Mouse (Mus musculus): ENCODE data around the gene Wdr18.
A peak's percentile ranks its signal among the peaks of the same experiment; 100 is the strongest.
"Not testable (repeated sequence)": the region's sequence is repeated elsewhere in the genome, so short reads cannot be mapped to it uniquely, and the experiment has no call there.

Gene Wdr18

GRCm38 (mm10) chr10:79947502-79947901 lies 12.4 kb upstream of the Wdr18 start:
- no peak for DNase-seq

GRCm38 (mm10) chr10:79949873-79950272 lies 10.1 kb upstream of the Wdr18 start:
- DNase-seq, result no peak

GRCm38 (mm10) chr10:79950661-79951060 lies 9.3 kb upstream of the Wdr18 start:
- no peak for DNase-seq

GRCm38 (mm10) chr10:79953946-79954345 lies 6.0 kb upstream of the Wdr18 start:
- peak; percentile 39 for DNase-seq

GRCm38 (mm10) chr10:79955691-79956090 lies 4.3 kb upstream of the Wdr18 start:
- DNase-seq, result no peak

DNA sequence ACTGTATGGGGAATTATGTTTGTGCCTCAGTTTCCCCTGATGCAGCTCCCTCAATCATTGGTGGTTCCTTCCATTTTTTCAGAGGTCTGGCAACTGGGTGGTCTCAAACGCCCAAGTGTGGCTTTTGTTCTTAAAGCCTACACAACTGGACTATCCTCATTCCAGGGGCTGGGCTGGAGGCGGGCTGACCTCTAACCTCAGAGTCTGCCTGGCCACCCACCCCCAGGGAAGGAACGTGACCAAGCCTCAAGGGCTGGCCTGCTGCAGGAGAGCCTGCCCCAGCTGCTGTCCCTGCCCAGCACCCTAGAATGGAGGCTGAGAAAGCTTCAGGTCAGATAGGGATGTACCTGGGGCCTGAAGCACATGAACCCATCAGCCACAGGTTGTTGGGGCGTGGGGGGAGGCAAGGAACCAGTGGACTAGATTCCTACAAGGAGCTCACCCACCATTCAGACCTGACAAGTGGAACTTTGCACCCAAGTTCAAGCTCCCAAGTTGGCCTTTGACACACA lies 3.3 kb upstream of the Wdr18 start:
- no peak for DNase-seq

GRCm38 (mm10) chr10:79958140-79958816 lies 1.7 kb upstream of the Wdr18 start:
- peak; percentile 88 for DNase-seq

GRCm38 (mm10) chr10:79959412-79959811 lies 540 bp upstream of the Wdr18 start:
- not testable (repeated sequence) for DNase-seq

GRCm38 (mm10) chr10:79960671-79961294 lies 831 bp downstream of the Wdr18 start:
- no peak for DNase-seq

DNA sequence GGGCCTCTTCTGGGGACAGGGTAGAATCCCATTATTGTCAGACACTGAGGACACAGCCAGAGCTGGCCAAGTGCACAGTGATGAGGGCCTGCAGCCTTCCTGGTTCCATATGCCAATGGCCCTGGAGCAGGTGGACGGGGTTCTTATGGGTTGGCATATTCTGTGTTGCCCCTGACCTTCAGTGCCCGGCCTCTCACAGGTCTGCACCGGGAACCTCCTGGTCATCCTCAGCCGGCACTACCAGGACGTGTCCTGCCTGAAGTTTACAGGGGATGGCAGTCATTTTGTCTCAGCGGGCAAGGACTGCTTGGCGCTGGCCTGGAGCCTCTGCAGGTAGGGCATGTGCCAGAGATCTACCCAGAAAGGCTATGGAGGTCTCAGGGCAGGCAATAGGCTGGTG lies 4.8 kb downstream of the Wdr18 start:
- no peak for DNase-seq

DNA sequence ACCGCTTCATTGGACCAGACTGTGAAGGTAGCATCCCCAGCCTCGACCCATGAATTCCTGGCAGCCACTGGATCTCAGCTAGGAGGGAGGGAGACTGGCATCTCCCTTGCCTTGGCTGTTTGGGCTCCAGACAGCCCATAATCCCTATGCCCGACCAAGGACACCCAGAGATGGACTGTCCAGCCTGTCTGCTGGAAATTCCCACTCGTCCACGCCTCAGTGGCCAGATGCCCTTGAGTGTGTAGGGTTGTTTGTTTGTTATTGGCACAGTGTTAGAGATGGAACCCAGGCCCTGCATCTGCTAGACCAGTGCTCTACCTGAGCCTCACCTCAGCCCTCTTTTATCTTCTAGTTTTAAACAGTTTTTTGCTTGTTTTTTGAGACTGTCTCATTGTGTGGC lies 5.4 kb downstream of the Wdr18 start:
- DNase-seq, result no peak

GRCm38 (mm10) chr10:79966886-79967400 lies 7.0 kb downstream of the Wdr18 start:
- no peak for DNase-seq

DNA sequence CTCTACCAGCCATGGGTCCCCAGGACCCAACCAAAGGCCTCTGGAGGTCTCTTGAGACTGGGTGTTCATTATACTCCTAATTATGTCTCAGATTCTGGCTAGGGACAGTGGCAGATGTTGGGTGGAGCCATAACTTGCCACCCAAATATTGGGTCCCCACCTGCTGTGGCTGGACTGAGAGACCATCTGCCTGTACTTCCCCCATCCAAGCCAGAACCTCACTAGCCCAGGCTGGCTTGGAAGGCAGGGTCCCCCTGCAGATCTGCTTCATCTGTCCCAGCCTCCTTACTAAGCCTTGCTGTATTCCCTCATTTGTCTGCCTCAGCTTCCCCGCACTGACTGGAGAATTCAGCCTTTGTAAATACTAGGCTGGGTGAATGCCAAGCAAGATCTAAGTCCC lies 8.2 kb downstream of the Wdr18 start:
- no peak for DNase-seq

GRCm38 (mm10) chr10:79969124-79969568 lies 9.2 kb downstream of the Wdr18 start:
- no peak for DNase-seq

DNA sequence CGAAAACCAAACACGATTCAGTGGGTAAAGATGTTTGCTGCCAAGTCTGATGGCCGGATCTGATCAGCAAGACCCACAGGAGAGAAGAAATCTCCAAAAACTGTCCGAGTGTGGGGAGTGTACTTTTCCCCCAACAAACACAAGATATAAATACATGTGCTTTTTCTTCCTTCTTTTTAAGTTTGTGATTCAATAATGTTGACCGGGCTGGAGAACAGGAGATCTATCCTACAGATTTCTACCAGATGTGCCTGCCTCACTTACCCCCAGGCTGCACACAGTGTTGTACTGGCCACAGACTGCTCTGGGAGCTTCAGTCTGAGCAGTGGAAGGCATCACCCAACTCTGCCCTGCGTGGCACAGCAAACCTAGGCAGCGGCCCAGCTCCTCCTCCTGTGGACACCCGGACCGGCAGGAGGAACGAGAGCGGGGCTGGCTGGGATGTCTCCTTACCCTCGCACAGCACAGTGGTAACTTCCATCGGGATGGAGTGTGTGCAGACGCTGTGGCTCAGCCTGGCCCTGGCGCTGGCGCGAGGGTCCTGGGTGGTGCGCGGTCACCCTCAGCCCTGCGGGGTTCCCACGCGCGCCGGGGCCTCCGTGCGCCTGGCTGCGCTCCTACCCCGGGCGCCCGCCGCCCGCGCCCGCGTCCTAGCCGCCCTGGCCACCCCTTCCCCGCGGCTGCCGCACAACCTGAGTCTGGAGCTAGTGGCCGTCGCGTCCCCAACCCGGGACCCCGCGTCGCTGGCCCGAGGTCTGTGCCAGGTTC lies 10.6 kb downstream of the Wdr18 start, which contains the start of gene Grin3b:
Gene Grin3b, plus strand, starts transcription at position 301 of the 768 bp plus-strand sequence.
- peak; percentile 40 for DNase-seq

DNA sequence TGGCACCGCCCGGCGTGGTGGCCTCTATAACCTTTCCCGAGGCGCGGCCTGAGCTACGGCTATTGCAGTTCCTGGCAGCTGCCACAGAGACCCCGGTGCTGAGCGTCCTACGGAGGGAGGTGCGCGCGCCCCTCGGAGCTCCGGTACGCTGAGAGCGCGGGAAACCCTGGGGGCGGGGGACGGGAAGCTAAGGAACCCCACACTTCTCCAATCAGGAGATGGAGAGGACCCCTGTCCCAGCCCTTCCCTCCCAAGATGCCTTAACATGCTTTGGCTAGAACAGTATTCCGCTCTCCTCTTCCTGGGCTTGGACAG lies 11.2 kb downstream of the Wdr18 start:
- DNase-seq, result peak; percentile 62

- DNase-seq, result no peak
These were observed 12.9 kb downstream of the Wdr18 start for GRCm38 (mm10) chr10:79972831-79973230.

GRCm38 (mm10) chr10:79974087-79974486 lies 14.1 kb downstream of the Wdr18 start:
- DNase-seq, result no peak

GRCm38 (mm10) chr10:79974668-79975067 lies 14.7 kb downstream of the Wdr18 start:
- no peak for DNase-seq

DNA sequence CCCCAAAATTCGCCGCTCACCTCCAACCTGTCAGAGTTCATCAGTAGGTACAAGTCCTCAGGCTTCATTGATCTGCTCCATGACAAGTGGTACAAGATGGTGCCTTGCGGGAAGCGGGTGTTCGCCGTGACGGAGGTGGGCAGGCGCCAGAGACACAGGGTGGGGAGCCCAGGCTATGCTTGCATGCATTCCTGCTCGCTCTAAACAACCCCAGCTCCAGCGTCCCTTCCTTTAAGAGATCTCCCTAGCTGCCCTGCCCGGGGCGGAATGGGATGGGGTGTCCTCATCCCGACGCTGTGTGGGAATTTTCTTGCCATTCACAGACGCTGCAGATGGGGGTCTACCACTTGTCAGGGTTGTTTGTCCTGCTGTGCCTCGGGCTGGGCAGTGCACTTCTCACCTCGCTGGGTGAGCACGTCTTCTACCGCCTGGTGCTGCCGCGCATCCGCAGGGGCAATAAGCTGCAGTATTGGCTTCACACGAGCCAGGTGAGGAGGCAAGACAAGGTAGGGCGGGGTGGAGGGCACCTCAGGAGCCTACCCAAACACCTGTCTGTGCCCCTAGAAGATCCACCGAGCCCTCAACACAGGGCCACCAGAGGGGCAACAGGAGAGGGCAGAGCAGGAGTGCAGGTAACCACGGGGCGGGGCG lies 16.2 kb downstream of the Wdr18 start:
- DNase-seq, result no peak

- DNase-seq, result no peak
These were observed 16.8 kb downstream of the Wdr18 start for GRCm38 (mm10) chr10:79976722-79977107.

DNA sequence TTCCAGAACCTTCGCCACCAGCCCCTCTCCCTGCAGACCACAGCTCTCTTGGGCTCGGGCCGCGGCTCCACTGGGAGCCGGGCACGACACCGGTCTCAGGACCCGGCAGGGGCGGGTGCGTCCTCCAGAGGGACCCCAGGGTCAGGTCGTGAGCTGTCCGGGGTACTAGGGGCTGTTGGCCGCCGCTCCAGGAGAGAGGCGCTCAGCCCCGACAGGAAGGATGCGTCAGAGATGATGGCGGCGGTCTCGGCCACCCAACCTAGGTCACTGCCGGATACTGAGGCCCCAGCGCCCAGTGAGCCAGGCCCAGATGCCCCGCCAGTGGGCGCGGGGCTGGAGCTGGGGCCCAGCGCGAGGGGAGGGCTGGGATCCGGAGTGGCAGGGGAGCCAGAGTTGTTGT lies 17.4 kb downstream of the Wdr18 start:
- no peak for DNase-seq

DNA sequence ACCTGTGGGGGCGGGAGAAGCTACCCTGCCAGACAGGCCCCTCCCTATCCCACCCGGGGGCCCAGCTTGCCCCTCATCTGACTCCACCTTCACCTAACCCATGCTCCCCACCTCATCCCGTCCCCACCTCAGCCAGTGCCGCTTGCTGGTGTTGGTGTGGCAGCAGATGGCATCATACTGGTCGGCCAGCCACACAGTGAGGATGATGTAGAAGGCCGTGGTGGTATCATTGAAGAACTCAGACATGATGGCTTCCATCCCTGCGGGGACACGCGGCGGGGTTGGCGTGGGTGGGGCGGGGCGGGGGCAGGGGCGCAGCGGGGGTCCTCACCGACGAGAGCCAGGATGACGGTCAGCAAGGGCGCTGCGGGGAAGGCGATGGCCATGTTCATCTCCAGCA lies 18.1 kb downstream of the Wdr18 start:
- DNase-seq, result no peak
